Mouse (Mus musculus) intestine, embryonic 15.5 days (tissue): ENCODE data around the gene Fgf18. TPM values are rescaled to one million over a fixed set of nuclear protein-coding genes. Genes with fewer than 3 reads are reported as not detected.
A peak's percentile ranks its signal among the peaks of the same experiment; 100 is the strongest.

Experiments
- ATAC-seq: fragments of 200-750 bp; cut with Nextera tagmentation; 2 replicates; pipeline ENCODE4 v1.8.0; 2017; ENCODE audit warnings: moderate TSS enrichment, moderate library complexity
- H3K27ac ChIP-seq: fragments of 300-500 bp; sonication (generic); 2 replicates; pipeline ENCODE4 v1.5.1; 2015; ENCODE audit warnings: mild to moderate bottlenecking, inconsistent platforms
- H3K27me3 ChIP-seq: fragments of 300-500 bp; sonication (generic); replicated peaks from 2 replicates; pipeline ENCODE4 v1.6.1; 2015; ENCODE audit warnings: inconsistent platforms
- H3K36me3 ChIP-seq: fragments of 300-500 bp; sonication (generic); 2 replicates; pipeline ENCODE4 v1.6.1; 2015; ENCODE audit warnings: inconsistent platforms
- H3K4me1 ChIP-seq: fragments of 300-500 bp; sonication (generic); replicated peaks from 2 replicates; pipeline ENCODE4 v1.6.1; 2015; ENCODE audit warnings: inconsistent platforms
- H3K4me2 ChIP-seq: fragments of 300-500 bp; sonication (generic); replicated peaks from 2 replicates; pipeline ENCODE4 v1.6.1; 2015; ENCODE audit warnings: mild to moderate bottlenecking, inconsistent platforms
- H3K4me3 ChIP-seq: fragments of 300-500 bp; sonication (generic); replicated peaks from 2 replicates; pipeline ENCODE4 v1.5.1; 2015; ENCODE audit warnings: inconsistent platforms
- H3K9ac ChIP-seq: fragments of 300-500 bp; sonication (generic); 2 replicates; pipeline ENCODE4 v1.6.1; 2015; ENCODE audit warnings: inconsistent platforms
- H3K9me3 ChIP-seq: fragments of 300-500 bp; sonication (generic); 2 replicates; pipeline ENCODE4 v1.6.1; 2016; ENCODE audit warnings: inconsistent platforms
- WGBS: fragments of 180-500 bp; shearing (Covaris S2); methylation state at CpG from one replicate; pipeline ENCODE4 v1.1.7; 2015; 5-methylcytosine and 5-hydroxymethylcytosine counted together
- polyA plus RNA-seq: library from polyadenylated mRNA; unstranded; fragments of >200 nt; fragmentation: Nextera tagmentation; extraction: Ambion mirVana; gene quantifications from 2 replicates; pipeline ENCODE4 v1.2.1, GENCODE M21; 2015

Fgf18 gene
- polyA plus RNA-seq, 1 experiment from 2014 or later = 2.4 TPM

- Histone ChIP-seq H3K4me2 (peak overlapping the region; percentile 72), H3K27ac (peak overlapping the region; percentile 83), H3K36me3 (0 out of 2 replicates have a peak, but pooled peaks cover 3% of the 10 kb centered on the region), H3K4me1 (no peaks in the 10 kb centered on the region), H3K27me3 (no peaks in the 10 kb centered on the region), H3K9me3 (no peaks in the 10 kb centered on the region), H3K9ac (peak overlapping the region; percentile 90), H3K4me3 (peak overlapping the region; percentile 97)
- WGBS = 3% methylated on average over 53 of the region's 53 CpGs
- peak; percentile 64 for ATAC-seq
Observed at GRCm38 (mm10) chr11:33162211-33162997, 15.2 kb upstream of the Fgf18 start.

- H3K27me3 ChIP-seq = no peaks in the 10 kb centered on the region
- H3K9me3 ChIP-seq = no peaks in the 10 kb centered on the region
- H3K4me2 ChIP-seq = no peak overlapping the region
- no peak overlapping the region for H3K9ac ChIP-seq
- no peaks in the 10 kb centered on the region for H3K4me1 ChIP-seq
- H3K27ac ChIP-seq = no peak overlapping the region
- 89% methylated on average over 3 of the region's 3 CpGs for WGBS
- no peak for ATAC-seq
- peaks cover 11% of the 10 kb centered on the region; the same call in 1 of the 2 replicates for H3K36me3 ChIP-seq
- no peak overlapping the region for H3K4me3 ChIP-seq
Observed at GRCm38 (mm10) chr11:33159741-33160140, 12.5 kb upstream of the Fgf18 start.

GRCm38 (mm10) chr11:33157453-33158196 lies 10.4 kb upstream of the Fgf18 start:
- no peaks in the 10 kb centered on the region for H3K4me1 ChIP-seq
- 65% methylated on average over 2 of the region's 2 CpGs for WGBS
- H3K9ac ChIP-seq = no peak overlapping the region; the same call in 1 of the 2 replicates

GRCm38 (mm10) chr11:33156436-33157015 lies 9.3 kb upstream of the Fgf18 start:
- Histone ChIP-seq H3K9ac (no peak overlapping the region), H3K36me3 (peaks cover 25% of the 10 kb centered on the region), H3K4me3 (no peak overlapping the region), H3K27ac (no peak overlapping the region), H3K4me1 (no peaks in the 10 kb centered on the region), H3K27me3 (no peaks in the 10 kb centered on the region), H3K4me2 (no peak overlapping the region), H3K9me3 (no peaks in the 10 kb centered on the region)
- ATAC-seq = no peak
- 71% methylated on average over 4 of the region's 4 CpGs for WGBS

More at GRCm38 (mm10) chr11:33157453-33158196, 10.4 kb upstream of the Fgf18 start:
- Histone ChIP-seq H3K9me3 (no peaks in the 10 kb centered on the region), H3K27ac (no peak overlapping the region), H3K36me3 (peaks cover 18% of the 10 kb centered on the region), H3K4me2 (no peak overlapping the region), H3K4me3 (no peak overlapping the region), H3K27me3 (no peaks in the 10 kb centered on the region)
- no peak for ATAC-seq

- H3K4me1 ChIP-seq = no peaks in the 10 kb centered on the region
- no peak overlapping the region for H3K4me3 ChIP-seq
- H3K4me2 ChIP-seq = no peak overlapping the region
- ATAC-seq = no peak
- peaks cover 30% of the 10 kb centered on the region for H3K36me3 ChIP-seq
- H3K9ac ChIP-seq = no peak overlapping the region
- H3K9me3 ChIP-seq = no peaks in the 10 kb centered on the region
- no peaks in the 10 kb centered on the region for H3K27me3 ChIP-seq
- no peak overlapping the region for H3K27ac ChIP-seq
- WGBS = 85% methylated on average over 3 of the region's 3 CpGs
Observed at GRCm38 (mm10) chr11:33154459-33154858, 7.3 kb upstream of the Fgf18 start.

- Histone ChIP-seq H3K9ac (no peak overlapping the region), H3K9me3 (no peaks in the 10 kb centered on the region), H3K4me2 (no peak overlapping the region), H3K4me3 (no peak overlapping the region), H3K27me3 (peaks cover under 1% of the 10 kb centered on the region; the same call in 1 of the 2 replicates), H3K4me1 (peaks cover 3% of the 10 kb centered on the region; the same call in 1 of the 2 replicates), H3K36me3 (peaks cover 30% of the 10 kb centered on the region), H3K27ac (no peak overlapping the region)
- no peak for ATAC-seq
- 81% methylated on average over 1 of the region's 1 CpGs for WGBS
Observed at GRCm38 (mm10) chr11:33152997-33153396, 5.8 kb upstream of the Fgf18 start.

GRCm38 (mm10) chr11:33151780-33152145 lies 4.6 kb upstream of the Fgf18 start:
- WGBS = 77% methylated on average over 4 of the region's 4 CpGs

GRCm38 (mm10) chr11:33151128-33151779 lies 4.1 kb upstream of the Fgf18 start:
- no peak overlapping the region for H3K4me2 ChIP-seq
- no peak overlapping the region for H3K9ac ChIP-seq
- no peak overlapping the region for H3K4me3 ChIP-seq
- no peaks in the 10 kb centered on the region for H3K9me3 ChIP-seq
- H3K27me3 ChIP-seq = peaks cover 16% of the 10 kb centered on the region
- H3K27ac ChIP-seq = no peak overlapping the region
- no peak for ATAC-seq
- H3K36me3 ChIP-seq = peaks cover 22% of the 10 kb centered on the region
- H3K4me1 ChIP-seq = peaks cover 16% of the 10 kb centered on the region
- 70% methylated on average over 3 of the region's 3 CpGs for WGBS

More at GRCm38 (mm10) chr11:33151780-33152145, 4.6 kb upstream of the Fgf18 start:
- H3K27ac ChIP-seq = no peak overlapping the region
- peaks cover 13% of the 10 kb centered on the region for H3K4me1 ChIP-seq
- peaks cover 13% of the 10 kb centered on the region for H3K27me3 ChIP-seq
- no peak overlapping the region for H3K4me2 ChIP-seq
- no peak overlapping the region for H3K4me3 ChIP-seq
- ATAC-seq = no peak
- H3K36me3 ChIP-seq = peaks cover 27% of the 10 kb centered on the region
- H3K9me3 ChIP-seq = no peaks in the 10 kb centered on the region
- H3K9ac ChIP-seq = no peak overlapping the region

- Histone ChIP-seq H3K36me3 (peaks cover 19% of the 10 kb centered on the region), H3K4me3 (no peak overlapping the region), H3K27me3 (peaks cover 22% of the 10 kb centered on the region), H3K4me1 (peaks cover 22% of the 10 kb centered on the region), H3K4me2 (no peak overlapping the region), H3K9ac (no peak overlapping the region), H3K9me3 (no peaks in the 10 kb centered on the region), H3K27ac (no peak overlapping the region)
- no peak for ATAC-seq
Observed at GRCm38 (mm10) chr11:33150364-33150763, 3.2 kb upstream of the Fgf18 start.

- Histone ChIP-seq H3K4me3 (no peak overlapping the region), H3K9ac (no peak overlapping the region)
- no peak for ATAC-seq
Observed at GRCm38 (mm10) chr11:33149453-33149852, 2.3 kb upstream of the Fgf18 start.

GRCm38 (mm10) chr11:33149088-33149436 lies 1.9 kb upstream of the Fgf18 start:
- Histone ChIP-seq H3K9ac (no peak overlapping the region), H3K27me3 (peaks cover 31% of the 10 kb centered on the region), H3K4me3 (no peak overlapping the region), H3K9me3 (no peaks in the 10 kb centered on the region), H3K27ac (no peak overlapping the region), H3K4me2 (no peak overlapping the region), H3K36me3 (peaks cover 15% of the 10 kb centered on the region), H3K4me1 (peaks cover 25% of the 10 kb centered on the region)
- 20% methylated on average over 3 of the region's 3 CpGs for WGBS
- no peak for ATAC-seq

More at GRCm38 (mm10) chr11:33149453-33149852, 2.3 kb upstream of the Fgf18 start:
- peaks cover 19% of the 10 kb centered on the region for H3K36me3 ChIP-seq
- peaks cover 25% of the 10 kb centered on the region for H3K4me1 ChIP-seq
- no peak overlapping the region for H3K27ac ChIP-seq
- H3K4me2 ChIP-seq = no peak overlapping the region
- peaks cover 28% of the 10 kb centered on the region for H3K27me3 ChIP-seq
- H3K9me3 ChIP-seq = no peaks in the 10 kb centered on the region
